Mouse (Mus musculus): ENCODE data around the gene Nomo1. TPM values are rescaled to one million over a fixed set of nuclear protein-coding genes. Genes with fewer than 3 reads are reported as not detected.

The Nomo1 gene
- polyA plus RNA-seq, 1 experiment from 2014 or later = 22.3 TPM

GRCm38 (mm10) chr7:46110079-46110478, 76.6 kb downstream of the Nomo1 start:
- no peaks in the 10 kb centered on the region for H3K36me3 ChIP-seq (ENCODE audit: control insufficient read depth, insufficient read depth, low read length)
- no peak overlapping the region for H3K4me2 ChIP-seq (replicated peaks; ENCODE audit: low read depth, low read length)
- H3K9ac ChIP-seq (replicated peaks; ENCODE audit: low read depth, low read length) = no peak overlapping the region
- ATAC-seq (ENCODE audit: insufficient number of reproducible peaks, insufficient read depth, low FRiP score, low read depth) = no peak
- H3K4me3 ChIP-seq (ENCODE audit: low read depth, low read length) = no peak overlapping the region
- no peaks in the 10 kb centered on the region for H3K9me3 ChIP-seq (ENCODE audit: control insufficient read depth, low read depth, low read length)
- no peaks in the 10 kb centered on the region for H3K4me1 ChIP-seq (ENCODE audit: control insufficient read depth, insufficient read depth, low read length)
- no peak overlapping the region for H3K27ac ChIP-seq (ENCODE audit: low read length)
- H3K27me3 ChIP-seq (ENCODE audit: control insufficient read depth, insufficient read depth, low read length) = no peaks in the 10 kb centered on the region
- 70% methylated on average over 3 of the region's 3 CpGs for WGBS

GRCm38 (mm10) chr7:46111212-46111817, 77.8 kb downstream of the Nomo1 start:
- H3K4me1 ChIP-seq (ENCODE audit: control insufficient read depth, insufficient read depth, low read length) = 0 out of 2 replicates have a peak, but pooled peaks cover 6% of the 10 kb centered on the region
- H3K9me3 ChIP-seq (ENCODE audit: control insufficient read depth, low read depth, low read length) = no peaks in the 10 kb centered on the region
- no peak overlapping the region for H3K4me3 ChIP-seq (ENCODE audit: low read depth, low read length)
- H3K4me2 ChIP-seq (replicated peaks; ENCODE audit: low read depth, low read length) = no peak overlapping the region
- no peak overlapping the region for H3K27ac ChIP-seq (ENCODE audit: low read length)
- no peaks in the 10 kb centered on the region for H3K27me3 ChIP-seq (ENCODE audit: control insufficient read depth, insufficient read depth, low read length)
- H3K9ac ChIP-seq (replicated peaks; ENCODE audit: low read depth, low read length) = no peak overlapping the region
- ATAC-seq (ENCODE audit: insufficient number of reproducible peaks, insufficient read depth, low FRiP score, low read depth) = no peak
- 66% methylated on average over 15 of the region's 15 CpGs for WGBS
- no peaks in the 10 kb centered on the region for H3K36me3 ChIP-seq (ENCODE audit: control insufficient read depth, insufficient read depth, low read length)

DNA sequence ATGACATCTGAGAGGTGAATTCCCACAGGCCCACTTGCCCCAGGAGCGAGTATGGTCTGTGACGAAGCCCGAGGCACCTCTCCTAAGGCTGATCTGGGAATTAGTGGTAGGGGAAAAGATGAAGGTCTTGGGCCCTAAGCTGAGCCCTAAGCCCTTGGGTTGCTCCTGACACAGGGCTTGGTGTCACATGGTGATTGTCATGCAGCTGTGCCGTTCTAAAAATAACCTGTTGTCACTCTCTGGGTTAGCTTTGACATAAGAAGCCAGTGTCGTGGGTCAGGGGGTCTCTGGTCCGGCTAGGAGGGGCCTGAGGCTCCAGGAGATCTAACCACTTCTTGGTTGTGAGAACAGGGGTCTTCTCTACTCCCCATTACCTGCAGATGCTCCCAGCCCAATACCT, 78.4 kb downstream of the Nomo1 start:
- Histone ChIP-seq H3K27ac (ENCODE audit: low read length) (no peak overlapping the region), H3K9ac (replicated peaks; ENCODE audit: low read depth, low read length) (no peak overlapping the region), H3K9me3 (ENCODE audit: control insufficient read depth, low read depth, low read length) (no peaks in the 10 kb centered on the region), H3K36me3 (ENCODE audit: control insufficient read depth, insufficient read depth, low read length) (no peaks in the 10 kb centered on the region), H3K4me2 (replicated peaks; ENCODE audit: low read depth, low read length) (no peak overlapping the region), H3K27me3 (ENCODE audit: control insufficient read depth, insufficient read depth, low read length) (no peaks in the 10 kb centered on the region), H3K4me3 (ENCODE audit: low read depth, low read length) (no peak overlapping the region), H3K4me1 (ENCODE audit: control insufficient read depth, insufficient read depth, low read length) (0 out of 2 replicates have a peak, but pooled peaks cover 7% of the 10 kb centered on the region)
- WGBS = 71% methylated on average over 6 of the region's 6 CpGs
- no peak for ATAC-seq (ENCODE audit: insufficient number of reproducible peaks, insufficient read depth, low FRiP score, low read depth)

GRCm38 (mm10) chr7:46113435-46113834, 79.9 kb downstream of the Nomo1 start:
- Histone ChIP-seq H3K36me3 (ENCODE audit: control insufficient read depth, insufficient read depth, low read length) (no peaks in the 10 kb centered on the region), H3K4me3 (ENCODE audit: low read depth, low read length) (no peak overlapping the region), H3K4me1 (ENCODE audit: control insufficient read depth, insufficient read depth, low read length) (0 out of 2 replicates have a peak, but pooled peaks cover 7% of the 10 kb centered on the region), H3K9ac (replicated peaks; ENCODE audit: low read depth, low read length) (no peak overlapping the region), H3K4me2 (replicated peaks; ENCODE audit: low read depth, low read length) (no peak overlapping the region), H3K27me3 (ENCODE audit: control insufficient read depth, insufficient read depth, low read length) (no peaks in the 10 kb centered on the region), H3K9me3 (ENCODE audit: control insufficient read depth, low read depth, low read length) (no peaks in the 10 kb centered on the region), H3K27ac (ENCODE audit: low read length) (no peak overlapping the region)
- no peak for ATAC-seq (ENCODE audit: insufficient number of reproducible peaks, insufficient read depth, low FRiP score, low read depth)
- 50% methylated on average over 3 of the region's 3 CpGs for WGBS

- H3K9me3 ChIP-seq (ENCODE audit: control insufficient read depth, low read depth, low read length) = no peaks in the 10 kb centered on the region
- H3K4me3 ChIP-seq (ENCODE audit: low read depth, low read length) = no peak overlapping the region
- H3K4me1 ChIP-seq (ENCODE audit: control insufficient read depth, insufficient read depth, low read length) = 0 out of 2 replicates have a peak, but pooled peaks cover 7% of the 10 kb centered on the region
- ATAC-seq (ENCODE audit: insufficient number of reproducible peaks, insufficient read depth, low FRiP score, low read depth) = no peak
- H3K27ac ChIP-seq (ENCODE audit: low read length) = no peak overlapping the region
- H3K27me3 ChIP-seq (ENCODE audit: control insufficient read depth, insufficient read depth, low read length) = no peaks in the 10 kb centered on the region
- 52% methylated on average over 10 of the region's 10 CpGs for WGBS
- no peaks in the 10 kb centered on the region for H3K36me3 ChIP-seq (ENCODE audit: control insufficient read depth, insufficient read depth, low read length)
- H3K9ac ChIP-seq (replicated peaks; ENCODE audit: low read depth, low read length) = no peak overlapping the region
- H3K4me2 ChIP-seq (replicated peaks; ENCODE audit: low read depth, low read length) = no peak overlapping the region
Measured at GRCm38 (mm10) chr7:46116118-46116581, 82.7 kb downstream of the Nomo1 start.

GRCm38 (mm10) chr7:46117035-46117434, 83.5 kb downstream of the Nomo1 start:
- Histone ChIP-seq H3K27ac (ENCODE audit: low read length) (no peak overlapping the region), H3K9ac (replicated peaks; ENCODE audit: low read depth, low read length) (no peak overlapping the region)
- 94% methylated on average over 16 of the region's 16 CpGs for WGBS

DNA sequence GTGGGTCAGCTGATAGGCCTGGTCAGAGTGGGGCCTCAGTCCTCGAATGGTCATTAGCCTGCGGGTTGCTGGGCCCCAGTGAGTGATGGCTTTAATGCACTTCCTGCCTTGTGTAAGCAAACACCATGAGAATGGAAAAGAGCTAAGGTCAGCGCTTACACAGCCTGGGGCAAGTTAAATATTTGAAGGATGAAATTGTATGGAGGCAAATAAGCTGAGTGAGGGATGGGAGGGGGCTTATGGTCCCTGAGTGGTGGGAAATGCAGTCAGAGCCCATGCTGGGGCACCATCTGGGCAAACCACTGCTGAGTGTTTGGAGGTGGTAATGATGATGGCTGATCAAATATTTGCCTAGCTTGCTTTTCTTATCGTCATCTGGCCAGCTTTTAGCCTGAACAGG, 89.5 kb downstream of the Nomo1 start:
- H3K36me3 ChIP-seq (ENCODE audit: control insufficient read depth, insufficient read depth, low read length) = no peaks in the 10 kb centered on the region
- H3K9me3 ChIP-seq (ENCODE audit: control insufficient read depth, low read depth, low read length) = no peaks in the 10 kb centered on the region
- H3K4me2 ChIP-seq (replicated peaks; ENCODE audit: low read depth, low read length) = no peak overlapping the region
- ATAC-seq (ENCODE audit: insufficient number of reproducible peaks, insufficient read depth, low FRiP score, low read depth) = peak; percentile 92
- no peak overlapping the region for H3K4me3 ChIP-seq (ENCODE audit: low read depth, low read length)
- 11% methylated on average over 4 of the region's 4 CpGs for WGBS
- peaks cover 6% of the 10 kb centered on the region; the same call in 1 of the 2 replicates for H3K4me1 ChIP-seq (ENCODE audit: control insufficient read depth, insufficient read depth, low read length)
- H3K27me3 ChIP-seq (ENCODE audit: control insufficient read depth, insufficient read depth, low read length) = no peaks in the 10 kb centered on the region
- peak overlapping the region; percentile 55; the same call in 1 of the 2 replicates for H3K27ac ChIP-seq (ENCODE audit: low read length)
- H3K9ac ChIP-seq (replicated peaks; ENCODE audit: low read depth, low read length) = no peak overlapping the region

More at GRCm38 (mm10) chr7:46117035-46117434, 83.5 kb downstream of the Nomo1 start:
- no peak overlapping the region for H3K4me3 ChIP-seq (ENCODE audit: low read depth, low read length)
- H3K4me1 ChIP-seq (ENCODE audit: control insufficient read depth, insufficient read depth, low read length) = 0 out of 2 replicates have a peak, but pooled peaks cover 7% of the 10 kb centered on the region
- H3K4me2 ChIP-seq (replicated peaks; ENCODE audit: low read depth, low read length) = no peak overlapping the region
- no peak for ATAC-seq (ENCODE audit: insufficient number of reproducible peaks, insufficient read depth, low FRiP score, low read depth)
- H3K36me3 ChIP-seq (ENCODE audit: control insufficient read depth, insufficient read depth, low read length) = no peaks in the 10 kb centered on the region
- H3K27me3 ChIP-seq (ENCODE audit: control insufficient read depth, insufficient read depth, low read length) = no peaks in the 10 kb centered on the region
- no peaks in the 10 kb centered on the region for H3K9me3 ChIP-seq (ENCODE audit: control insufficient read depth, low read depth, low read length)

GRCm38 (mm10) chr7:46124460-46124859, 91.0 kb downstream of the Nomo1 start:
- no peaks in the 10 kb centered on the region for H3K27me3 ChIP-seq (ENCODE audit: control insufficient read depth, insufficient read depth, low read length)
- no peak overlapping the region for H3K4me2 ChIP-seq (replicated peaks; ENCODE audit: low read depth, low read length)
- peaks cover 6% of the 10 kb centered on the region; the same call in 1 of the 2 replicates for H3K4me1 ChIP-seq (ENCODE audit: control insufficient read depth, insufficient read depth, low read length)
- no peak overlapping the region for H3K27ac ChIP-seq (ENCODE audit: low read length)
- no peaks in the 10 kb centered on the region for H3K9me3 ChIP-seq (ENCODE audit: control insufficient read depth, low read depth, low read length)
- H3K4me3 ChIP-seq (ENCODE audit: low read depth, low read length) = no peak overlapping the region
- no peak overlapping the region for H3K9ac ChIP-seq (replicated peaks; ENCODE audit: low read depth, low read length)
- no peaks in the 10 kb centered on the region for H3K36me3 ChIP-seq (ENCODE audit: control insufficient read depth, insufficient read depth, low read length)
- ATAC-seq (ENCODE audit: insufficient number of reproducible peaks, insufficient read depth, low FRiP score, low read depth) = no peak
- WGBS = 53% methylated on average over 6 of the region's 6 CpGs

- WGBS = 86% methylated on average over 11 of the region's 11 CpGs
- Histone ChIP-seq H3K4me2 (replicated peaks; ENCODE audit: low read depth, low read length) (no peak overlapping the region), H3K4me3 (ENCODE audit: low read depth, low read length) (no peak overlapping the region), H3K27ac (ENCODE audit: low read length) (no peak overlapping the region), H3K4me1 (ENCODE audit: control insufficient read depth, insufficient read depth, low read length) (peaks cover 6% of the 10 kb centered on the region; the same call in 1 of the 2 replicates), H3K9ac (replicated peaks; ENCODE audit: low read depth, low read length) (no peak overlapping the region), H3K9me3 (ENCODE audit: control insufficient read depth, low read depth, low read length) (no peaks in the 10 kb centered on the region), H3K27me3 (ENCODE audit: control insufficient read depth, insufficient read depth, low read length) (no peaks in the 10 kb centered on the region), H3K36me3 (ENCODE audit: control insufficient read depth, insufficient read depth, low read length) (no peaks in the 10 kb centered on the region)
- no peak for ATAC-seq (ENCODE audit: insufficient number of reproducible peaks, insufficient read depth, low FRiP score, low read depth)
Measured at GRCm38 (mm10) chr7:46125340-46125739, 91.8 kb downstream of the Nomo1 start.
